Mouse (Mus musculus): ENCODE results near the gene Lyrm1. TPM values are rescaled to one million over a fixed set of nuclear protein-coding genes. Genes with fewer than 3 reads are reported as not detected.
A peak's percentile ranks its signal among the peaks of the same experiment; 100 is the strongest.

Gene Lyrm1
- total RNA-seq, 2 experiments from 2014 or later: 6.4 to 7.3 TPM

DNA sequence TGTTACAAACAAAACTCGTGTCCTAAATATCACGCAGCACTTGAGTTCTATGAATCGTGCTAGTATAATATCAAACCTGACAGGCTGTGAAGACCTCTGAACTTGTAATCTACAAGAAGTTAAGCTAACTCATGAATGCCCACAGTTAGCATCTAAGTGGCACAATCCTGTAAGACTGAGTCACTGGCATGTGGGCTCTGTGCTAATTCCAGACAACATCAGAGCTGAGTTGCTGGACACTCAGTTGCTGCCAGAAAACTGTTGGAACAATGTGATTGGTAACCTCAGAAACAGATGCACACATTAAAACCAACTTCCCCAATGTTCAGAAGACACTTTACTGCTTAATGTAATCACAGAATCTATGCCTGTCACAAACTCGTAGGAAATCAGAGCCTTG lies 7.8 kb upstream of the Lyrm1 start:
- DNase-seq: no peak

DNA sequence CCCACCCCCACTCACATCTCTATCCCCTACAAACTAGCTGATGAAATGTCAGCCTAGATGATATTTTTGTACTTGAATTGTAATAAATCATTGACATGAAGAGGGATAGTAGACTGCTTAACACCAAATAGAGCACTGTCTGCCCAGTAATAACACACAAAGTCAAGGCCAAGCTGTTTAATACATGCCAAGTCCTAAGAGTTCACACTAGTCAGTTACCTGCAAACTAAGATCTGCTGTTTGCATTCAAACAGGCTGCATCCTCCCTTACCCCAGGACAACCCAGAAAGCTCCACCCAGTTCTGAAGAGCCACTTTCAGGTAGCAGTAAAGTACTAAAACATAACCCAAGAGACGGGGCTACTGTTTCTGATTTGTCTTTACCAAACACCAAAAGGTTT lies 3.5 kb upstream of the Lyrm1 start:
- DNase-seq: no peak

DNA sequence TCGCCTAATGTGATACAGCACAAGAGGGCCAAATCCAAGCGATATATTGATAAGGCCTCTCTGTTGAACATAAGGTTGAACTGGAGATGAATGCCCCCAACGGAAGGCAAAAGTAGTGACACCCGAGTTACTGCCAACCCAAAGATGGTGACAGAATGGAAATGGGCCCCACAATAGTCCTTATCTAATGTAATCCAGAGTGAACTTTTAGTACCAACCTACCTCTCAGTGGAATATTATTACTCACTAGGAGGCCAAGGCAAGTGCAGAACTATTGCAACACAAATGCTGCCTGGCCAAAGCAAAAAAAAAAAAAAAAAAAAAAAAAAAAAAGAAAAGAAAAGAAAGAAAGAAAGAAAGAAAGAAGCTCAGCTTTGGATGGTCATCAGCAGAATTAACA lies 2.9 kb upstream of the Lyrm1 start:
- DNase-seq: no peak

DNA sequence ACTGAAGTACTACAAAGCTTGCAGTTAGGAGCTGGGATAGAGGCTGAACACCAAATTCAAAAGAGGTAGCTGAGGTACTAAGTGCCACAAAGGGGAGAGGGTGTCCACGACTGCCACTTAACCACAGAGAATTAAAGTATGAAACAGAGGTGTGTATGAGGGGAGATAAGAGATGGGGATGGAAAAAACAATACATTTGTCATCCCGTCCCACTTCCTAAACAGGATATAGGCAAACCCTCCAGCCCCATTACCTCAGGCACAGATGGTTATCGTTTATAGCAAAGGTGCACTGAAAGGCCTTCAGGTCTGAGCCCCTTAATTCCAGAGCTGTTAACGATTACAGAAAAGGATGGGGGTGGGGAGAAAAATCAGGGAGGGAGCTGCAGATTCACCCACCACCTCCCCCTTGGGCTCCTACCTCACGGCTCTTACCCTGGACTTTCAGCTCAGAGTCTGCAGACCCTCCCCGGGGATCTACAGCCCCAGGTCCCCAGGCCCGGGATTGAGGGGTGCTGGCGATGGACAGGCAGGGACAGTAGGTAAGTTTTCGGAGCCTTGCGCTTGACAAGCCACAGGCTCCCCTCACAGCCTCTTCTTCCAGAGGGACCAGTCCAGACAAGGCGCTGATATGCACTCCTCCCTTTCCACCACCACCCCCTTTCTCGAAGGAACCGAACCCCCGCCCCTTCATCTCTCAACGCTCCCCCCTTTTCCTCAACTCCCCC lies 680 bp upstream of the Lyrm1 start:
- no peak for DNase-seq

DNA sequence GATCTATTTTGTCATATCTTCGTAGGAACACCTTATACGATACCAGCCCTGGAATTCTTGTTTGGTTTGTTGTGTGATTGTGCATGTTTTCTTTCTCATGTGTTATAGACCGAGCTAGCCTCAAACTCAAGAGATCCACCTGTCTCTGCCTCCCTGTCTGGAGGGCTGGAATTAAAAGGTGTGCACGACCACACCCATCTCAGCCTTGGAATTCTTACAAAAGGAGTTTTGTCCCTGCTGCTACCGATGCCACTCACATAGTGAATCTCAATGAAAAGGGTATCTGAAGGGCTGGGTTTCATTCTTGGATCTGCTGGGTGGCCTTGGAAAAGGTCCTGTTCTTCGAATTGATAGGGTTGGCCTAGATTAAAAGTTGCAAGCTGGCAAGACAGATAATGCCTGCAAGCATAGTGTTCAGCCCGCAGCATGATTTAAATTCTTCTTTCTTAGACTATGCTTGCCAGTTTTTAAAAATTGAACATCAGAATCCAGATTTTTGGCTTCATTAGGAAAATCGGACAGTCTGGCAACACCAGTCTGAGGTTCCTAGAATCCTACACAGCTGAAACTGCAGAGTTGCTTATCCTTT lies 2.0 kb downstream of the Lyrm1 start:
- DNase-seq: no peak

DNA sequence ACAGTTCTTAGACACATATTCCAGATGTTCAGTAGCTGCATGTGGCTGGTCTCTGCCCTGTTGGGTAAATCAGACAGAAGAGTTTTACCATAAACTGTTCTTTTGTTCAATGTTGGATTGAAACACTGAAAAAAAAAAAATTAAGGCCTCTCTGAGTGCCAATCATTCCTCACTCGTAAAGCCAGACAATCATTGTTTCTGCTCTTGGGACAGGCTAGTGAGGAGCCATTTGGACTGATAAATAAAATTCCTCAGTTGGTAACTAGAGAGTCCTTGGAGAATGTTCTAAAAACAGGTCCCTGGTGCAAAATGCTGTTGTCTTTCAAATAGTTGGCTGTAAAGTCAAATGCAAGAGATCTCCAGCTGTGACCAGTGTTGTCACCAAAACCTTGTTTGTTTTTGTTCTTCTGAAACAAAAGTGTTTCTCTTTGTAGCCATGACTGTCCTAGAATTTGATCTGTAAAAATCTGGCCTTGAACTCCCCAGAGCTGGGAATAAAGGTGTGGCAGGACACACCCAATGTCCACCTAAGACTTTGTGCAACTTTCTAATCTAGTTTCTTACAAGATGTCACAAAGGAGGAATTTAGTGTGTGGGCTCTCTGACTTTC lies 2.7 kb downstream of the Lyrm1 start:
- no peak for DNase-seq

DNA sequence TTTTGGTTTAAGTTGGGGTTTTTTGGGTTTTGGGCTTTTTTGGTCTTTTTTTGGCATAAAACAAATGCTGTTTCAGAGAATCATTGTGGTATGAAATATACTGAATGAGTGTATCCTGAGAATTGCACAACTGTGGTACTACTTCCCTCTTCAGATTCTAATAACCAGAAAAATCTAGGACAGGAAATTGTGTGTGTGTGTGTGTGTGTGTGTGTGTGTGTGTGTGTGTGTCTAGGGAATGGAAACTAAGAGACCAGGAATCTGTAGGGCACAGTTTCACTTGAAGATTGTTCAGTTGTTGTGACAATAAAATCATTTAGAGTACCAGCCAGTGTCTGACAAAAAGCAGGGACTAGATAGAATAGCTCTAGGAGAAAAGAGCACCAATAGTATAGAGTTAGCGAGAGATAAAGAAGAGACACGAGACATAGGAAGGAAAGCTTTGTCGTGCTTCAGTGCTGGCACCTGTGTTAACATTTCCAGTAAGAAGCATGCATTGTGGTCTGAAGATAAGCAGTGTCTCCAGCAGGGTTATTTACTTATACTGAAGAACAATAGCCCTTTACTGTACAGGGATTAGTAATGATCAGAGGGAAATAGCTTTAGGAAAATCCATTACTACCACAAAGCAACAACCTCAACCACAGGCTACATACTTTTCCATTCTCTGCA lies 3.9 kb downstream of the Lyrm1 start:
- DNase-seq: no peak

DNA sequence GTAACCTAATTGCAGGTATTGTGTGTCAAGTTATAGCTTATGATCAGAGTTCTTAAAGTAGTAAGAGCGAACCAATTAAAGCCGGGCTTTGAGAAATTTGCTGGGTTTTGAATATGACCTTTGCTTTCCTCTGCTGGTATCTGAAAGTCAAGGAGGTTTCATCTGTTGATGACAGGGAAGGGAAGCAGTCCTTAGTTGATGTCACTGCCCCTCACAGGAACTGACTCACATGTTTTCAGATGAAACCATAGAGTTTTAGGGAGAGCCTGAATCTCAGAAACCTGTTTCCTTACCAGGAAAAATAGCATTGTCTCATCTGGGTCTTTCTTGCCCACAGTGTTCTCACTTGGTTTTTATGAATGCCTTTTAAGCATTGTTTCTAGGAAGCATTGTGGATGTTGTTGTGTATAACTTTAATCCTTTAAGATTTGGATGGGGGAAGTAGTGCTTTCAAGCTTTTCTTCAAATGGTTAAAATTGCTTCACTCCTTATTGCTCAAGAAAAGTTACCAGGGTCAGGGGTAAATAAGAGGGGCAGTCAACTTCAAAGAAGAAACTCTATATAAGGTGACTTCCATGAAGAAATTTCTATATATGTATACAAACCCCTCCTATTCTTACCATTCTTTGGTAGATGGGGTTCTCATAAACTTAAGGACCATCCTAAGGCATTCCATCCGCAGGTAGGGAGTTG lies 11.0 kb downstream of the Lyrm1 start:
- no peak for DNase-seq

DNA sequence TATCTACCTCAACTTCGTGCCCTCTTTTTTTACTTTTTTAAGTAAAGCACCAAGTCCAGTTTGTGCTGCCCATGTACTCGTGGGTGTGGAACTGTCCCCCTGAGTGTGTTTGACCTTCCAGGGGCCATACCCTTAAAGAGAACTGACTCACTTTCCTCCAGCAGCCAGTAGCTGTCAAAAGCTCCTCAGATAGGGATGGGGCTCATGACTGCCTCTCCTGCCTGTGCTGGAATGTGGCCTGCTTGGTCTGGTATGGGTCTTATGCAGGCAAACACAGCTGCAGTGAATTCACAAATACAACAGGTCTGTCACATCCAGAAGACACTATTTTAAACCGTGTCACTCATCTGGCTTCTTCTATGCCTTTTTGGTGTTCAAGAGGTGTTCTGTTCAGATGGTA lies 16.1 kb downstream of the Lyrm1 start:
- DNase-seq: no peak

DNA sequence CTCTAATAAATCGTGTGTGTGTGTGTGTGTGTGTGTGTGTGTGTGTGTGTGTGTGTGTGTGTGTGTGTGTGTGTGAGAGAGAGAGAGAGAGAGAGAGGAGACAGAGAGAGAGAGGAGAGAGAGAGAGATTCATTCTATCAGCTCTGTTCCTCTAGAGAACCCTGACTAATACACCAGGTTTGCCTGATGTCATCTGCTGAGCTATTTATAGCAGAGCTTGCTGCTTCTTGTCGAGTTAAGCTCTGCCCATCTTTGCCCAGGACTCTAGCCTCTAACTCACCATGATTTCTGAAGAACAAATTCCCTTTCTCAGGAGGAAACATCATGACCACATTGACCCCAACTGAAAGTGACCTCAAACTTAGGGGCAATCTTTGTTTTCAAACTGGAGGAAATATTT lies 24.8 kb downstream of the Lyrm1 start:
- peak in 1 of 2 experiments; percentile 31 for DNase-seq

DNA sequence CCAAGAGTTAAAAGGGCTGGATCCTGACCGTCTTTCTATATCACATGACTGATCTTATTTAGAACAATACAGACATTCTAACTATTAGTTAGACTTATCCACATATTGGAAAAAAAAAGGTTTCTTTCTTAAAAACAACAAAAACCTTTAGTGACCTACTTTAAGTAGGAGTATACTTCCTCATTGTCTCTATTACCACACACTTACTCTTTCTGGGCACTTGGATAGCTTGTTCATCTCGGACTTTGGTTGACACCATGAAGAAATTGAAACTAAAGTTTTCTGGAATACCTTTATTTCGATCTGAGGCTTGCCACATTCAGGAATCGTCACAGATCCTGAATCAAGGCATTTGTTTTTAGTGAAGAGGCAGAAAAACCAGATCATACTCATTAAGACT lies 25.4 kb downstream of the Lyrm1 start:
- no peak for DNase-seq

DNA sequence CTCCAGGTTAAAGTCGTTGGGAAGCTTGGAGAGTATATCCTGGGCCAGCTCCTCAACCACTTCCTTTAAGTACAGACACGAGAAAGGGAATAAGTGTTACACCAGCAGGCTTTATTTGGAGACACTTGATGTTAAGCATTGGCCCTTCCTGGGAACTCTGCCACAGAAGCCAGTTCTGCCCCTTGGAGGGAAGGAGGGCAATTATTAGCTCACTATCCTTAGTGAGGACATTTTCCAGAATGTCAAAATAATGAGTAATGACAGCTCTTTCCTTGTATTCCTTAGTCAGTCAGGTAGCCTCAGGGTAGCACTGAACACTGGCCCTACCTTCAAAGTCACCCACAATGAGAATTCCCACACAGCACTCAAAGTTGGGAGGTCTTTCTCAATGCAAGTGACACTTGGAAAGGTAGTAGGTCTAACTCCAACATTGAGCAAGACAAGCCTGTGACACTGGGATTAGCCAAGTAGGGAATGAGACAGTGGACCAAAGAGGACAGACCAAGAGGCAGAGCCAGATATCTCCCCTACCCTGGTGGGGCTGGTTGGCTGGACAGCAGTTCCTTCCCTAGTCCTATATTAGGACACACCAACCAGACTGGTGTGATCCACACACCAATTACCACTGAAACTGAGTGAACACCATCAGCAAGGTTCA lies 33.3 kb downstream of the Lyrm1 start:
- DNase-seq: peak in 1 of 2 experiments; percentile 11

DNA sequence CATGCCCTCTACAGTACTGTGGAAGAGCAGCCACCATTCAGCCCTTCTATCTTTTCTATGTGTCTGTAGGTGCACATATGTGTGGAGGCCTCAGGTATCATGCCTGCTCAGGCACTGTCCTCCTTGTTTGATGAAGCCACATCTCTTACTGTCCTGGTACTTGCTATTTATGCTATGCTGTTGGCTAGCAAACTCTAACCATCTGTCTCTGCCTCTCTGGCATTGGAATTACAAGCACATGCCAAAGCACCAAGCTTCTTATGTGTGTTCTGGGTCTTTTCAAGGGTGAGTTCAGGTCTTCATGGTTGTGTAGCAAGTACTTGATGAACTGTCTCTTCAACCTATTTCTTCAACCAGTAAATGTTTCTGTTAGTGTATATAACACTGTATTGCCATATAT lies 40.7 kb downstream of the Lyrm1 start:
- no peak for DNase-seq

DNA sequence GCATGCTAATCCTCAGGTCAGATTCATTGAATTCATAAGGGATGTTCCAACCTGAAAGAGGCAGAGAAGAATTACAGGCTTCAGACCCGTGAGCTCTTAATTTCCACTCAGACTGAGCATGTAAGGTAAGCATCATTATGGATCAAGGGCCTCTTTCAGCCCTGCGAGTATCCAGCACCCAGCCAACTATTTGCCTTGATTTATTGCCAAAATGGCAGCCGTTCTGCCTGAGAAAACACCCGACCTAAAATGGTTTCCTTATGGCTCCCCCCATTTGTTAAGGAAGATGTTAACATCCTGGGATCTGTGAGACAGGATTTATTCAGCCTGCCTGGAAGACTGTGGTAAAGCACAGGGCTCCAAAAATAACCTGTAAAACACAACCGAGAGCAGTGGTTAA lies 41.4 kb downstream of the Lyrm1 start:
- no peak for DNase-seq

DNA sequence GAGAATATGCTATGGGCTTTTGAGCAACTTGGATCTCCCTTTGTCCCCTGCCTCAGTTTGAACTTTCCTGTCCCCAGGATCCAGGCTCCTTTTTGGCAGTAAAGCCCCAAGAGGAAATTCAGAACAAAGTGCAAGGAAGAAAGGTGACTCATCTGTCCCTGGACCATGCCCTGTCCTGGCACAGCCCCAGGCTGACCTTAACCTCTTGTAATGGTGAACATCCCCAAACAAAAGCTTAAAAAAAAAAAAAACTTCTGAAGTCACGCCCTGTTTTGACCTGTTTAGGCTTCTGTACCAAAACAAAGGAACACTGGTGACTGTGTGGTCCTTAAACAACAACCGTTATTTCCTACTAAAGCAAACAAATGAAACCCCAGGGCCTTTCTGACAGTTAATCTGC lies 45.9 kb downstream of the Lyrm1 start:
- DNase-seq: peak; percentile 81 to 82

DNA sequence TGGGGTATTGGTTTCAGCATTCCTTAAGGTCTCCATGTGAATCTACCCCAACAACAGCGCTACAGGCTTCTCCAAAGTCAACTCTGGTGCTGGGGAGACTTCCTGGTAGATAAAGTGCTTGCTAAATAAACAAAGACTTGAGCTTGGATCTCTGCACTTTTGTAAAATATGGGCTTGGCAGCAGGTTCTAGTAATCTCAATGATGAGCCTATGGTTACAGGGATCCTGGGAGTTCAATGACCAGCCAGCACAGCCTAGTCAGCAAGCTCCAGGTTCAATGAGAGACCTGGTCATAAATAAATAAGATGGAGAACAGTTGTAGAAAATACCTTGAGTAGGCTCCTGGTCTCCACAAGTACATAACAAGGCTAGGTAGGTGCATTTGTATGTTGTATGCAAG lies 58.4 kb downstream of the Lyrm1 start:
- DNase-seq: no peak

DNA sequence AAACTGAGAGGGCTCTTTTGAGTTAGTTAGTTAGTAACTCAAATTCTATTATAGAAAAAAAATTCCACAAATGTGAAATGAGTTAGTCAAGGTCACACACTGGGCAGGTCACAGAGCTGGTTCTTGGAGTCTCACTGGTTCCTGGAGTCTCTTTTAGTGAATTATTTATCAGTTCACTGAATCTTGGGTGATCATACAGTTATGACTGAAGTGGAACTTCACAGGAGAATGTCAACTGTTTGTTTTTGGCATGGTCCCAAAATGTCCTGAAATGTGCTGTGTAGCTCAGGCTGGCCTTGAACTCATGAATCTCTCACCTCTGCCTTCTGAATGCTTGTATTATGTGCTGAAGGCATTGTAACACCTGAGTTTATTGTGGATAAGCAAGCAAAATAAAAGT lies 61.8 kb downstream of the Lyrm1 start:
- DNase-seq: no peak

DNA sequence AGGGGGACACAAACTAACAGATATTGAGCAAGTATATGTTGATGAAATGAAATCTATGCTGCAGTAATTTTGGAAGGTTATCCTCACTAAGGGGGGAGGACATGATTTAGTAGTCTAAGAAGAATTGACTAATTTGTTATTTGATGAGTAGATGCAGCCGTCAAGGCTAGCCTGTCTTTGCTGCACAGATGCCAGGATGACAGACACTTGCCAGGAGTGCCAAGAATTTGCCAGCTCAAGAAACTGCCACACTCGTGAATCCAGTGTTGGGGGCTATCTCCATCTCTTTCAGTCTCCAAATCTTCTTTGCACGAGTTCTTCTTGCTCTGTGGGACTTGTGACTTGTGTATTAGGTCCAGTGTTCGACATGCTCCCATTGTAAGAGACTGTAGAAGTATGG lies 63.4 kb downstream of the Lyrm1 start:
- peak; percentile 20 to 51 for DNase-seq

DNA sequence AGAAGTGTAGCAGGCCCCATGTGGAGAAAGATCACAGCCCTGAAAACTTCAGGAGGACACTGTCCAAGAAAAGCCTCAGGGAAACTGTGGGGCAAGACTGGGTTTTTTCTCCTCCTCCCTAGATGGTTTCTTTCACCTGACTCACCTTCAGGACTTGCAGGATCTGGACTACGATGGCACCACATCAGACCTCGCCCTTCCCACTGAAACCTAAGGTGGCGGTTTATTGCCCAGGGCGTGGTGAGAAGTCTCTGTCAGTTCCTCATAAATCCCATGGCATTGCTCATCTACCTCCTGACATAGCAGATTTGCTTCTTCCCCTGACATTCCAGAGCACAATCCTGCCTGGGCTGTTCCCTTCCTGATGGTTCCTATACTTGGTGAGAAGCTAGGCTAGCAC lies 63.8 kb downstream of the Lyrm1 start:
- no peak for DNase-seq

DNA sequence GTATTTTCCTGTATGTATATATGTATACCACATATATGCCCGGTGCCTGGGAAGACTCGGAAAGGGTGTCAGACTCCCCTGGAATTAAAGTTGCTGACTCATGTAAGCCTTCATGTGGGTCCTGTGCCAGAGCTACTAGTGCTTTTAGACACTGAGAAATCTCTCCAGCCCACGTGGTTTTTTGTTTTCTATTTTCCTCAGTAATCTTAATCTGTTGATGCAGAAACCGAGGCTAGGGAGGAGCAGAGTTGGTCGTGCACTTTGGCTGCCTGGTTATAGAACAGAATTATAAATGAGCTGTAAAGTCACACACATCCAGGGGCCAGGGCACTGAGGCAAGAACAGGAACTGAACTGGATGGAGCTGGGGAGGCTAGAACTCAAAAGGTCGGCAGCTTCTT lies 64.3 kb downstream of the Lyrm1 start:
- no peak for DNase-seq

DNA sequence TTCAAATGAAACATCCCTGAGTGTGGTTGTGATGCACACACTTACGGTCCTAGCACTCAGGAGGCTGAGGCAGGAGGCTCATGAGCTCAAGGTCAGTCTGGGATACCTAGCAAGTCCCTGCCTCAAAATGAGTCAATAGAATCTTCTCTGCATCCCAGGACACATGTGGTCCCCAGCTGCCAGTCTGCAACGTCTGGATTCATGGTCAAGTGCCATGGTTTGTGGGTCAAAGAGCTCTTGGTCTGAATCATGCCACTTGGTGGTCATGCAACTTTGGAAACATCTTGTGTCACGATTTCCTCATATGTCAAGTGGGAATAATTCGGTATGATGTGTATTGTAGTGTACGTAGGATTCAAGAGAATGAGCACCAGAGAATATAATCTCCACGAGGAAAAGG lies 64.9 kb downstream of the Lyrm1 start:
- DNase-seq: peak; percentile 17 to 26

DNA sequence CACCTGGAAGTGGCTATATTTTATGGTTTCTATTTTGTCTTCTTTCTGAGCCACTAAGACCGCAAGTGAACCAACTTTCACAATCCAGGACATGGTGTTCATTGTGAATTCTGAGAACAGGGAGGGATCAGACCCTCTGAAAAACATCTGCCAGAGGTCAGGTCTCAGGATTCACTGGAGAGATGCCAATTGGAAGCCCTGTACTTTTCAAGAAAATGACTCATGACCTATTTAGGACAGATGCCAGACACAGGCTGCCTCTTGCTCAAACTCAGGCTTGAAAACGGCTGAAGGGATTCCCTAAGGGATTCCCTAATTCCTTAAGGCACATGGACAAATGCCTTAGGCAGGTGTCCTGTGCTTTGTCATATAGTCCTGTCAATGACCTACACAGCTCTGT lies 65.4 kb downstream of the Lyrm1 start:
- peak; percentile 59 to 72 for DNase-seq

All from adrenal gland, postnatal 36 days (tissue).